Mouse (Mus musculus): ENCODE data around the gene Ifit2. TPM values are rescaled to one million over a fixed set of nuclear protein-coding genes. Genes with fewer than 3 reads are reported as not detected.
A peak's percentile ranks its signal among the peaks of the same experiment; 100 is the strongest.
"Not testable (repeated sequence)": the region's sequence is repeated elsewhere in the genome, so short reads cannot be mapped to it uniquely, and the experiment has no call there.

Gene Ifit2
- total RNA-seq, 2 experiments from 2014 or later = 0.92 to 1.7 TPM

DNA sequence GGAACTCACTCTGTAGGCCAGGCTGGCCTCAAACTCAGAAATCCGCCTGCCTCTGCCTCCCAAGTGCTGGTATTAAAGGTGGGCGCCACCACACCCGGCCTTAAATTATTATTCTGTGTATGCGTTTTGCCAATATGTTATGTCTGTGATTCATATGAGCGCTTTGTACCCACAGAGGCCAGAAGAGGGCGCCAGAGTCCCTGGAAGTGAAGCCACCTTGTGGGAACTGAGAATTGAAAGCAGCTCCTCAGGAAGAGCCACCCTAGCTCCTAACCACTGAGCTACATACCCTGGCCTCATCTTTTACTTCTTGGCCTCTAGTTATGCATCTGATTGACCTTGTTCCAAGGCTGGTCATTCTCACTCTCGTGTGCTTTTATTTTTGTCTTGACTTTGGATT lies 2.5 kb upstream of the Ifit2 start:
- peak; percentile 61 for DNase-seq

DNA sequence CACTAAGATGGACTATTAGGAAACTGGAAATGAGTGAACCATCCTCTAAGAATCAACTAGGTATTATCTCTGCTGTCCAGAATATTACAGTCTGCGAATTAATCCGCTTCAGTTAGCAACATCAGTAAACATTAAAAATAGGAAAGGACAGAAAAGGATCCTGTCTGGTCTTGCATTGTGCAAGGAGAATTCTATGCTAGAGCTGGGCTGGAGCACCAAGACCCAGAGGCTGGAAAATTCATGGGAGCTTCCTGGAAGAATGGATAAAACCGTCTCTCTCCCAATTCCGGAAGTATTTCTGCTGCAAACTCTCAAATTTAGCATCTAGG lies 325 bp upstream of the Ifit2 start:
- DNase-seq = no peak

DNA sequence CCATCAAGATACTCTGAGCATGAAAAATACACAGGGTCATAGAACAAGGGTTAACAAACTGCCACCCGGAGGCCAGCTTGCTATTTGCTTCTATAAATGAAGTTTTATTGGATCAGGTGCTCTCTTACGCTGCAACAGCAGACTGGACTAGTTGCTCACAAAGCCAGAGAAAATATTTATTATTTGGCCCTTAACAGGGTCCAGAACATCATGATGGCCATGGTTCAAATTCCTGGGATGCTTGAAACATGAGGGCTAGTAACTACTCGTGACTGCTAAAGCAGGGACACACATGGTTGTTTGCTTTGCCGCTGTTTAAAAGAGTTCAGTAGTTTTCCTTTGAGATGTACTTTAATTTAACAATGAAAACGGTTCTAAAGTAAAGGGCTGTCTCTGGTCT lies 1.5 kb downstream of the Ifit2 start:
- DNase-seq = peak; percentile 14

- DNase-seq = no peak
Observed at GRCm38 (mm10) chr19:34553021-34553420, 2.5 kb downstream of the Ifit2 start.

- DNase-seq = no peak
Observed at GRCm38 (mm10) chr19:34553522-34553921, 3.0 kb downstream of the Ifit2 start.

GRCm38 (mm10) chr19:34554061-34554460 lies 3.6 kb downstream of the Ifit2 start:
- DNase-seq = no peak

- peak; percentile 41 for DNase-seq
Observed at GRCm38 (mm10) chr19:34556621-34557020, 6.1 kb downstream of the Ifit2 start.

- DNase-seq = no peak
Observed at GRCm38 (mm10) chr19:34562556-34562955, 12.1 kb downstream of the Ifit2 start.

GRCm38 (mm10) chr19:34566178-34566784 lies 15.8 kb downstream of the Ifit2 start:
- no peak for DNase-seq

- no peak for DNase-seq
Observed at GRCm38 (mm10) chr19:34568988-34569895, 18.7 kb downstream of the Ifit2 start.

DNA sequence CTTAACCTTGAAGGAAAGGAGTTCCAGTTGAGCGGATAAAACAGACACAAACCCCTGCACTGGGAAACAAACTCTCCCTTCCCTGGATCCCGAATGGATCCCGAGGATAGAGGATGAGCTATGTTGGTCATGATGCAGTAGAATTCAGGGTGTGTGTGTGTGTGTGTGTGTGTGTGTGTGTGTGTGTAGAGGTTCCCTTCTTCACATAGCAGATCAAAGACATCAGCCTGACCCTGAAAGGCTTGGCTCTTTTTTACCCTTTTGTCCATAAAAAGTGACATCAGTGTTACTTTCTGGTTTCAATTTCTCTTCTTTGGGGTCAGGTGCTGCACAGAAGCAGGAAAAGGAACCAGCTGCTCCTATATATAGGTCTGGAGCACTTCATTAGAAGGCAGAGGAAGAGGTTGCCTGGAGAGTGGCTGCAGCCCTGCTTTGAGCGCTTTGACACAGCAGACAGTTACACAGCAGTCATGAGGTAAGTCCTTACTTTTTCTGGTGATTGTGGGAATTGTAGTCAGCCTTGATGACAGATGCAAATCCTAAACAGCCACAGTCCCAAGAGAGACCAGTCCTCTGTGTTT lies 19.5 kb downstream of the Ifit2 start:
- DNase-seq = no peak

GRCm38 (mm10) chr19:34571080-34571479 lies 20.6 kb downstream of the Ifit2 start:
- no peak for DNase-seq

DNA sequence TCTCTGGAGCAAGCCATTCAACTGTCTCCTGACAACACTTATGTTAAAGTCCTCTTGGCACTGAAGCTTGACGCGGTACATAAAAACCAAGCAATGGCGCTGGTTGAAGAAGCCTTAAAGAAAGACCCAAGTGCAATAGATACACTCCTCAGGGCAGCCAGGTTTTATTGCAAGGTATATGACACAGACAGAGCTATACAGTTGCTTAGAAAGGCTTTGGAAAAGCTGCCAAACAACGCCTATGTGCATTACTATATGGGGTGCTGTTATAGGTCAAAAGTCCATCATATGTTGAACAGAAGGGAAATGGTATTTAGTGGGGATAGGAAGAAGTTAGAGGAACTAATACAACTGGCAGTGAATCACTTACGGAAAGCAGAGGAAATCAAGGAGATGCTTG lies 23.2 kb downstream of the Ifit2 start:
- DNase-seq = no peak

DNA sequence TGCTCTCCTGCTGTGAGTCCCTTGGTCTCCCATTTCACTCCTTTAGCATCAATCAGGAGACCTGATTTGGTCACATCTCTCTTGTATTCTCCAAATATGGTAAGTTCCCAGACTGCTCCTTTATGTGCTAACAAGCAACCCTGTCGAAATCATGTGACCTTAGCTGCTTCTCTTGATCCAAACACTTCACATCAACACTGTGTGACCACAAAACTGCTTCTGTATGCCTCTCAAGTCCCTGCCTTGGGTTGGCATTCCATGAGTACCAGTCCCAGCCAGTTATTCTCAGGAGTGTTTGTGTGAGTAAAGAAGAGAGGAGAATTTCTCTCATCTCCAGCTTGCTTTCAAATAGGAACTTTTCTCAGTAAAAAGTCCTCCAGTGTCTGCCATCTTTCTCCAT lies 26.6 kb downstream of the Ifit2 start:
- no peak for DNase-seq

DNA sequence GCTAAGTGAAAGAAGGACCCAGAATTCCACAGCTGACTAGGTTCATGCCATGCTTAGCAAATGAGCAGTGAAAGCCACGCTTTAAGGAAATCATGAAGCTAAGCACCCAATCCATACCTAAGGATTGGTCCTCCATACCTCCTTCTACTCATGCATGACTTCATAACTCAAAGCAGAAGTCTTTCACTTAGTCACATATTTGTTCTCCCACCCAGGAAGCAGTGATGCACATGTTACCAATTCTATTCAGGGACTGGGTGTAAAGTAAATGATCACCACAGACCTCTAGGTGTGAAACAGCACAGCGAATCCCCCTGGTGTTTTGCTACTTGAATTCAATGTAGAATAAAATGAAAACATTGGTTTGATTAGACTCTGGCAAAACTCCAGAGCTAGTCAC lies 32.2 kb downstream of the Ifit2 start:
- DNase-seq = not testable (repeated sequence)

DNA sequence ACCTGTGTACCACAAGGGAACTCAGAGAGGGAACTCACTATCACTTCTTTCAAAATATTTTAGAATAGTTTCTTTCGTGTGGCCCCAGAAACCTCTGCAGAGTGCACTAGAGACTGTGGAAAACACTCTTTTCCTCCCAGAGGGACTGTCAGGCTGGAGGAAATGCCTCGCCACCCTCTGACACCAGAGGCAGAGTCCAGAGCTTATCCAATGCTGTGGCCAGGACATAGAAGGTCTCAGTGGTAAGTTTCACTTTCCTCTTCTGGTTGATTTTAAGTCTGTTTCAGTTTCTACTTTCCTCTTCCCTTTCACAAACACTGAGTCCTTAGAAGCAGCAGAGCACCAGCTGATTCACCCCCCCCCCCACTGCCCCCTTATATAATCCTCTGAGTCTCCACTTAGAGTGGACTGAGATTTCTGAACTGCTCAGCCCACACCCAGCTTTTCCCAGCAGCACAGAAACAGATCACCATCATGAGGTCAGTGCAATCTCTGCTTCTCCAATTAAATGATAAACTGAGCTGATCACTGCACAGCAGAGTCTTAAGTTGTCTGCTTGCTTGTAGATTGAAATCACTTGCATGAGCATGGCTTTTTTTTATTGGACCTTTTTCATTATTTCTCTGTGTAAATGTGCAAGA lies 32.8 kb downstream of the Ifit2 start, which contains the start of gene Ifit3:
Gene Ifit3, plus strand, starts transcription at position 406 of the 641 bp plus-strand sequence.
- peak; percentile 42 for DNase-seq

GRCm38 (mm10) chr19:34585740-34586458 lies 35.4 kb downstream of the Ifit2 start:
- not testable (repeated sequence) for DNase-seq

DNA sequence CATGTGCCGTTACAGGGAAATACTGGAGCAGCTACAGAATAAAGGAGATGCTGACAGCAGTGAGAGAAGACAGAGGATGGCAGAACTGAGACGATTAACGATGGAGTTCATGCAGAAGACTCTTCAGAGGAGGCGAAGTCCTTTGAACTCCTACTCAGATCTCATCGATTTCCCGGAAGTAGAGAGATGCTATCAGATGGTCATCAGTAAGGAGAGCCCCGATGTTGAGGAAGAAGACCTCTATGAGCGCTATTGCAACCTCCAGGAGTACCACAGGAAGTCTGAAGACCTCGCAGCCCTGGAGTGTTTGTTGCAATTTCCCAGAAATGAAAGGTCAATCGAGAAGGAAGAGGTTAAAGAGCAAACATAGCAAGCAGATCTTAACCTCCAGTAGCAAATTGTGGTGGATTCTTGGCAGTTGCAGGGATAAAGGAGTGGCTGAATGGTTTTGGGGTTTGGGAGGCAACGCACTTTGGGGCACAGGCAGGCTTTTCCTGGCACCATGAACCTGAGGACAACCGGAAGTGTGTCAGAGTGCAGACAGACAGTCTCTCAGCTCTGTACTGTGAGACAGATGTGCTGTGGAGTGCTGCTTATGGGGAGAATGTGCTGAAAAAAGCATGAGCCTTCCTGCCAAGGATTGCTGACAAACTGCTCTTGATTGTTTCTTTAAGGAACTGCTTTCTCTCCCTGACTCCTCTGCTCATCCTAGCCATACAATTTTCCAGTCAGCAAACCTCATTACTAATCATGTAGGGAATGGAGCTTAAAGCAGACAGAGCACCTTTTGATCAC lies 37.6 kb downstream of the Ifit2 start:
- DNase-seq = not testable (repeated sequence)

GRCm38 (mm10) chr19:34588959-34589358 lies 38.5 kb downstream of the Ifit2 start:
- DNase-seq = no peak

DNA sequence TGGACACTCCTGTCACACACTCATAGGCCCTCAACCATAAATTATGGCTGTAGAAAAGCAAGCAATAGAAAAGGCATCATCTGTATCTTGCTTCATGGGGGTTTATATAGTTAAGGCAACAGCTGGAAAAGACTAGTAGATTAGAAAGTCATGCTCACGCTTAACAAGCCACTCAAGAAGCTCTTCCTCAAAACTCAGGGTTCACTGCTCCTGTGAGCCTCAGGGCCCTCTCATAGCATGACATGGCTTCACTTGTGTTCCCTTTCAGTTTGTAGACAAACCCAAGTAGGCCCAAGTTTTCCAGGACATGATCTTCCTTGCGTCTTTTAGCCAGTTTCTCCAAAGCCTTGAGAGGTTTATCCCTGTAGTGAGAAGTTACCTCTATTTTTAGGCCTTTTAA lies 43.0 kb downstream of the Ifit2 start:
- no peak for DNase-seq

DNA sequence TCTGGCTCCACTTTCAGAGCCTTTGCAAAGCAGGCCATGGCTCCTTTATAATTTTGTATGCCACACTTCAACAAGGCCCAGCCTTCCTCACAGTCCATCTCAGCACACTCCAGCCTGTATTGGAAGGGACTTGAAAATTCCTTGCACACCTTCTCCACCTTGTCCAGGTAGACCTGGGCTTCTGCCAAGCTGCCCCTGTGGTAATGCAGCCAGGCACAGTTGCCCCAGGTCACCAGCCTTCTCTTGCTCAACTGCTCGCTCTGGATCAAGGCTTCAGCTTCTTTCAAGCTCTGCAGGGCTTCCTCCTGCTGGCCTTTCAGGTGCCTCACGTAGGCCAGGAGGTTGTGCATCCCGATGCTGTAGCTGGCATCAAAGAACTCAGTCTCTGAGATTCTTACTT lies 44.0 kb downstream of the Ifit2 start:
- not testable (repeated sequence) for DNase-seq

Data from gastrocnemius, postnatal 25 days (tissue).